Mouse (Mus musculus): Measurements from ENCODE around the gene Ntsr1. TPM values are rescaled to one million over a fixed set of nuclear protein-coding genes. Genes with fewer than 3 reads are reported as not detected.

Gene Ntsr1
- polyA plus RNA-seq, 1 experiment from 2014 or later = 0.40 TPM

DNA sequence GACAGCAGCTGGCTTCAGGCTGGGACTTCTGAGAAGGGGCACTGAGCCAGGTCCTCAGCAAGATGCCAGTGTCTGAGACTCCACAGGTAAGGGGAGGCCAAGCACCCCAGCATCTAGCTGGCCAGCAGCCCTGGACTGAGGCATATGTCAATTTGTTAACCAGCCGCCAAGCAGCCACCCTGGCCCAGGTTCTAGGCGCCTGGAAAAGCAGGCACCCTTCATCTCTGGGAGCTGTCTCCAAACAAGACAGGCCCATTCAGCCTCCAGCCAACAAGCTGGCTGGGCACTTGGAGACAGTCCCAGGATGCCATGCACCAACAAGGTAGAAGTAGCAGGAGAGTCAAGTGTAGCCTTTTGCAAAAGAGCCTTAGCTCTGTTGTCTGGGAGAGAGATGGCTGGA lies 43.9 kb downstream of the Ntsr1 start:
- 95% methylated on average over 2 of the region's 2 CpGs for WGBS
- no peak overlapping the region for H3K4me3 ChIP-seq
- ATAC-seq (ENCODE audit: low FRiP score) = no peak
- no peak overlapping the region for H3K4me2 ChIP-seq (replicated peaks)
- no peak overlapping the region for H3K9ac ChIP-seq
- no peaks in the 10 kb centered on the region for H3K36me3 ChIP-seq
- no peaks in the 10 kb centered on the region for H3K9me3 ChIP-seq (replicated peaks)
- H3K27me3 ChIP-seq = 0 out of 2 replicates have a peak, but pooled peaks cover 4% of the 10 kb centered on the region
- H3K4me1 ChIP-seq = peaks cover 13% of the 10 kb centered on the region
- H3K27ac ChIP-seq = no peak overlapping the region

DNA sequence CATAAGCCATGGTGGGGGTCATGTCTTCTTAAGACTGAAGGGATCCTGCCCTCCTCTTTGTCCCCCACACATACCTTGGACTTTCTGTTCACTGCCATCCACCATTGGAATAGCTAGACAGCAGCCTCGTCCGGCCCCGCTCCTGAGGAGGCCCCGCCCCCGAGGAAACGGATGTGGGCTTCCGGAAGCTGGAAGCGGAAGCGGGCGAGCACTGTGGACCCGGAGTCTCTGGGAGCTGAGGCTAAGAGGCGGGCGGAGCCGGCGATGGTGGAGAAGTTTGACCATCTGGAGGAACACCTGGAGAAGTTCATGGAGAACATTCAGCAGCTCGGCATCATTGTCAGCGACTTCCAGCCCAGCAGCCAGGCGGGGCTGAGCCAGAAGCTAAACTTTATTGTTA lies 45.3 kb downstream of the Ntsr1 start:
- 0 out of 2 replicates have a peak, but pooled peaks cover 4% of the 10 kb centered on the region for H3K27me3 ChIP-seq
- peaks cover 13% of the 10 kb centered on the region for H3K4me1 ChIP-seq
- no peak for ATAC-seq (ENCODE audit: low FRiP score)
- no peak overlapping the region for H3K27ac ChIP-seq
- H3K9me3 ChIP-seq (replicated peaks) = no peaks in the 10 kb centered on the region
- no peak overlapping the region for H3K4me2 ChIP-seq (replicated peaks)
- WGBS = 89% methylated on average over 18 of the region's 18 CpGs
- H3K4me3 ChIP-seq = no peak overlapping the region
- no peak overlapping the region for H3K9ac ChIP-seq
- H3K36me3 ChIP-seq = no peaks in the 10 kb centered on the region

DNA sequence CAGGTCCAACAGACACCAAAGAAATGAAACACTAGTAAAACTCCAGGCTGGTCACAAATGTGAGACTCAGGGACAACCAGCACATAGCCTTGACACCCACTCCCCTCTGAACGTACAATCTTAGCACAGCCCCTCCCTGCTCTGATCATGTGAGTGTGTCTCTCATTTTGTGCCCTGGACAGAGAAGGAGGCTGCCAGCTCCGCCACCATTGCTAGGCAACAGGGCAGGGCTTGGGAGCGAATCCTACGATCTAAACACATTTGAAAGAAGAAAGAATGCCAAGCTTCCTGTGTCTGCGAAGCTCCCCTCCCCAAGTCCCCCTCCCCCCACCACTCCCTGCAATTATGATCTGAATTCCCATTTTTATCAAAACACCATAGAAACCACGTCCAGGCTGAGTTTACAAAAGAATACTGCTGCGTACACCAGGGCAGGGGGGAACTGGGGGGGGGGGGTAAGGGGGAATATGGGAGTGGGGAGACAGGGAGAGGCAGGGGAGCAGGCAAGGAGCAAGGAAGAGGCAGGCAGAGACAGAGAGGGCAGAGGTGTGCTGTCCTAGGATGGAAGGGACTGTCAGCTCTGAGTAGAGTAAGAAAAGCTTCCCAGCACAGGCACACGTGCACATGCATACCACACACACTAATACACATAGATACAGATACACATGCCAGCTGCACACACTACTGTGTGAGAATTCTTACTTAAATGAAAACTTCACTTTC lies 47.8 kb downstream of the Ntsr1 start:
- no peaks in the 10 kb centered on the region for H3K36me3 ChIP-seq
- peak overlapping the region; percentile 47 for H3K9ac ChIP-seq
- H3K27ac ChIP-seq = peak overlapping the region; percentile 42; the same call in 1 of the 2 replicates
- peak overlapping the region; percentile 36; the same call in 1 of the 2 replicates for H3K4me2 ChIP-seq (replicated peaks)
- 0 out of 2 replicates have a peak, but pooled peaks cover 4% of the 10 kb centered on the region for H3K27me3 ChIP-seq
- H3K9me3 ChIP-seq (replicated peaks) = no peaks in the 10 kb centered on the region
- H3K4me1 ChIP-seq = peaks cover 13% of the 10 kb centered on the region
- WGBS = 16% methylated on average over 8 of the region's 8 CpGs
- no peak overlapping the region for H3K4me3 ChIP-seq
- peak; percentile 86 for ATAC-seq (ENCODE audit: low FRiP score)

DNA sequence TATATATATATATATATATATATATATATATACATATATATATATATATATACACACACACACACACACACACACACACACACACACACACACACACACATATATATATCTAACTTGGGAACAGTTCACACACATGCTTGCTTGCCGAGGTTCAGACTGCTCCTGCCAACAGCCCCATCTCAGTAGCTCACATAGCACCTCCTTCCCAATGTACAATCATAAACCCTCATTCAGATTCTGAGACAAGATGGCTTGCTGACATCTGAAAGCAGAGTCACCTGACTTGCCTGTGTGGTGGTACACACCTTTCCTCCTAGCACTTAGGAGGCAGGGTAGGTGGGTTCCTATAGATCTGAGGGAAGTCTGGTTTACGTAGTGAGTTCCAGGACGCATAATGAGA lies 52.6 kb downstream of the Ntsr1 start:
- H3K36me3 ChIP-seq = no peaks in the 10 kb centered on the region
- ATAC-seq (ENCODE audit: low FRiP score) = no peak
- no peaks in the 10 kb centered on the region for H3K9me3 ChIP-seq (replicated peaks)
- H3K4me3 ChIP-seq = no peak overlapping the region
- H3K9ac ChIP-seq = no peak overlapping the region
- H3K27me3 ChIP-seq = no peaks in the 10 kb centered on the region
- H3K4me1 ChIP-seq = peaks cover 9% of the 10 kb centered on the region
- WGBS = 82% methylated on average over 3 of the region's 3 CpGs
- H3K4me2 ChIP-seq (replicated peaks) = no peak overlapping the region
- H3K27ac ChIP-seq = no peak overlapping the region

DNA sequence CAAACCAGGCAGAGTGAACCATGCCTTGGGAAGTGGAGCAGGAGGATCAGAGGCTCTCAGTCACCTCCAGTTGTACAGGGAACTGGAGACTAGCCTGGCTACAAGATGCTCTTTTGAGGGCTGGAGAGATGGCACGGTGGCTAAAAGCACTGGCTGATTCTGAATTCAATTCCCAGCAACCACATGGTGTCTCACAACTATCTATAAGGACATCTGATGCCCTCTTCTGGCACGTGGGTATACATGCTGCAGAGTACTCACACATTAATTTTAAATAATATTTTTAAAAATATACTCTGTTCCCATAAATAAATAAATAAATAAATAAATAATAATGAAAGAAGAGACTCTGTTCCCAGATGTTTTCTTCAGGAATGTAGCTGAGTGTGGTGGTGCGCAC lies 55.4 kb downstream of the Ntsr1 start:
- Histone ChIP-seq H3K27ac (no peak overlapping the region), H3K27me3 (no peaks in the 10 kb centered on the region), H3K36me3 (no peaks in the 10 kb centered on the region), H3K9ac (no peak overlapping the region), H3K4me2 (replicated peaks) (no peak overlapping the region), H3K9me3 (replicated peaks) (no peaks in the 10 kb centered on the region), H3K4me1 (no peaks in the 10 kb centered on the region), H3K4me3 (no peak overlapping the region)
- ATAC-seq (ENCODE audit: low FRiP score) = no peak
- 44% methylated on average over 3 of the region's 3 CpGs for WGBS

DNA sequence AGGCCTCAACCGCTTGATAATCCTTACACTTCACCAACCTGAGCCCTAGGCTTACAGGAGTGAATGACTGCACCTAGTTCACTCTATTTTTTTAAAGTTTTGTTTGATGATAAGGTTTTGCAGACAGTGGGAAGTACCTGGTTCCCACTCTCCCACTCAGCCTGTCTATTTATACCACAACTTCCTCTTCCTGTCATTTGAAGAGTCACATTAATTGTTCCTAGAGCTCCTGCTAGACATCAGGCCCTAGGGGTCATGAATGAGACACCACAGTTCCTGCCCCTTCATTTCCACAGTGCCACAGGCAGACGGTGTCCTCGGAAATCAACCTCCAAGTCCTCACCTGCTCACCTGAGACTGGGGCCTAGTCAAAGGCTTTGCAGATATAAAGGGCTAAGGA lies 56.7 kb downstream of the Ntsr1 start:
- WGBS = 89% methylated on average over 3 of the region's 3 CpGs
- ATAC-seq (ENCODE audit: low FRiP score) = no peak

DNA sequence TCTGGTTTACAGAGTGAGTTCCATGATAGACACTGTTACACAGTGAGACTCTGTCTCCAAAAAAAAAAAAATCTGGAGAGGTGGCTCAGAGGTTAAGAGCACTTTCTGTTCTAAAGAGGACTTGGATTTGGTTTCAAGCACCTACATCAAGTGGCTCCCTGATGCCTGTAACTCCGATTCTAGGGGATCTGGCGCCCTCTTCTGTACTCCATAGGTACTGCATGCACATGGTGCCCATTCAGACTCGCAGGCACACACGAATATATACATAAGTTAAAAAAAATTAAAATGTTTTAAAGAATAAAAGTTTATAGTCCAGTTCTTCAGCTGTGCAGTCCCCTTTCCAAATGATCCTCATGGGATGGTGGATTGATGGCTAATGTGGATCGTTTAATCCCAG lies 60.5 kb downstream of the Ntsr1 start:
- no peak overlapping the region for H3K9ac ChIP-seq
- ATAC-seq (ENCODE audit: low FRiP score) = no peak
- WGBS = 52% methylated on average over 5 of the region's 5 CpGs
- peaks cover 6% of the 10 kb centered on the region; the same call in 1 of the 2 replicates for H3K27me3 ChIP-seq
- H3K27ac ChIP-seq = no peak overlapping the region
- H3K4me1 ChIP-seq = peaks cover 12% of the 10 kb centered on the region
- H3K36me3 ChIP-seq = no peaks in the 10 kb centered on the region
- H3K9me3 ChIP-seq (replicated peaks) = no peaks in the 10 kb centered on the region
- H3K4me2 ChIP-seq (replicated peaks) = no peak overlapping the region
- H3K4me3 ChIP-seq = no peak overlapping the region

More for the DNA sequence above, 56.7 kb downstream of the Ntsr1 start:
- no peak overlapping the region for H3K4me2 ChIP-seq (replicated peaks)
- no peak overlapping the region for H3K27ac ChIP-seq
- H3K4me1 ChIP-seq = no peaks in the 10 kb centered on the region
- H3K4me3 ChIP-seq = no peak overlapping the region
- H3K9me3 ChIP-seq (replicated peaks) = no peaks in the 10 kb centered on the region
- H3K9ac ChIP-seq = no peak overlapping the region
- H3K36me3 ChIP-seq = no peaks in the 10 kb centered on the region
- H3K27me3 ChIP-seq = no peaks in the 10 kb centered on the region

DNA sequence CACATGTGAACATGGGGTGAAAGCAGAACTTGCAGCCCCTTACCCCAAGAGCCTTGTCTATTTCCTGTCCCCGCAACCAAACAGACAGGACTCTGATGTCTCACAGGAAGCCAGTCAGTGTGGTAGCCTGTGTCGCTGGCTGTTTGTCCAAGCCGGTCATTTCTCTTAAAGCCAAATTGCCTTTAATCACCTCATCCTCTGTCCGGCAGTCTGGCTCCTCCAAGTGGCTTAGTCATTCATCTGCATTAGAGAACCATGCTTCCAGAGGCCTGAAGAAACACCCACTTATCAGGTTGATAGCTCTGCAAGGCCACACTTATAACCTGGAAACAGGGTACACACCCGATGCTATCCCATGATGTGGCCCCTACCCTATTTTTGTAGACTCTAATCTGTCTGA lies 62.4 kb downstream of the Ntsr1 start:
- WGBS = 69% methylated on average over 5 of the region's 5 CpGs
- Histone ChIP-seq H3K9me3 (replicated peaks) (no peaks in the 10 kb centered on the region), H3K36me3 (no peaks in the 10 kb centered on the region), H3K27me3 (peaks cover 6% of the 10 kb centered on the region; the same call in 1 of the 2 replicates), H3K4me2 (replicated peaks) (no peak overlapping the region), H3K9ac (no peak overlapping the region), H3K4me3 (no peak overlapping the region), H3K4me1 (peaks cover 12% of the 10 kb centered on the region), H3K27ac (no peak overlapping the region)
- ATAC-seq (ENCODE audit: low FRiP score) = no peak

DNA sequence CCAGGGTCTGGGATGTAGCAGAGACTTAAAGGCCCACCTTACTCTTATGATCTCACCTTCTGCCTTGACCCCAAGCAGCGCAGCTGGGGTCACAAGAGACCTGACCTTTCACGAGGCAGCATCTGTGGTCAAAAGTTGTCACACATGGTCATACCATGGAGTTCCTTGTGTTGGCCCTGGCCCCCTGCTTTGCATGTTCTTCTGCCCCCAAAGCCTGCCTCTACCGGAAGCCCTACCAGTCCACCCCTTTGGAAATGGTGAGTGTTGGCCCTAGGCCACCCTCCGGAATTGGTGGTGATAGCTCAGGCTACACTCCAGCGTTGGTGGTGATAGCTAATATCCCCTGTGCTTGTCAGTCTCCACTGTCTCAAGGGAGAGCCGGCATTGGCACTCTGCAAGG lies 63.5 kb downstream of the Ntsr1 start:
- Histone ChIP-seq H3K27ac (peak overlapping the region; percentile 62), H3K27me3 (peaks cover 6% of the 10 kb centered on the region; the same call in 1 of the 2 replicates), H3K9me3 (replicated peaks) (no peaks in the 10 kb centered on the region), H3K9ac (no peak overlapping the region), H3K36me3 (no peaks in the 10 kb centered on the region), H3K4me1 (peaks cover 12% of the 10 kb centered on the region), H3K4me2 (replicated peaks) (no peak overlapping the region), H3K4me3 (no peak overlapping the region)
- ATAC-seq (ENCODE audit: low FRiP score) = peak; percentile 54; the same call in 1 of the 2 replicates
- 54% methylated on average over 6 of the region's 6 CpGs for WGBS

DNA sequence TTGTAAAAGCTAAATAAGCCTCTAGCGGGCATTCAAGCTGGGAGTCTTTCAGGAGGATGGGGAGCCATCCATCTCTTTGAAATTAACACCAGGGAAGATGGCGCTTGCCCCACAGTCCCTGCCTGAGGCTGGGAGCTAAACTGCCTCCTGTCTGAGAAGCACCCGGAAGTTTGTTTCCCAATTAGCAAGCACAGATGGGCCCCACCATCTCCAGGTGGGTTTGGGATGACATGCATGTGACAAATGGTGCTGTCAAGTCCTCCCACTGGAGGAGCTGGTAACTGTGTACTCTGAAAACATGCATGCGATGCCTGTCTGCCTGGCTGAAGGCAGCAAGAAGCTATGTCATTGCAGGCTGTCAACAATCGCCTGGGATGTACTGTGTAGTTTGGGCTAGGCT lies 64.1 kb downstream of the Ntsr1 start:
- peak; percentile 60; the same call in 1 of the 2 replicates for ATAC-seq (ENCODE audit: low FRiP score)
- Histone ChIP-seq H3K4me3 (no peak overlapping the region), H3K9me3 (replicated peaks) (no peaks in the 10 kb centered on the region), H3K27me3 (peaks cover 6% of the 10 kb centered on the region; the same call in 1 of the 2 replicates), H3K27ac (peak overlapping the region; percentile 62; the same call in 1 of the 2 replicates), H3K9ac (no peak overlapping the region), H3K4me2 (replicated peaks) (no peak overlapping the region), H3K36me3 (no peaks in the 10 kb centered on the region), H3K4me1 (peaks cover 12% of the 10 kb centered on the region)
- 28% methylated on average over 5 of the region's 5 CpGs for WGBS

DNA sequence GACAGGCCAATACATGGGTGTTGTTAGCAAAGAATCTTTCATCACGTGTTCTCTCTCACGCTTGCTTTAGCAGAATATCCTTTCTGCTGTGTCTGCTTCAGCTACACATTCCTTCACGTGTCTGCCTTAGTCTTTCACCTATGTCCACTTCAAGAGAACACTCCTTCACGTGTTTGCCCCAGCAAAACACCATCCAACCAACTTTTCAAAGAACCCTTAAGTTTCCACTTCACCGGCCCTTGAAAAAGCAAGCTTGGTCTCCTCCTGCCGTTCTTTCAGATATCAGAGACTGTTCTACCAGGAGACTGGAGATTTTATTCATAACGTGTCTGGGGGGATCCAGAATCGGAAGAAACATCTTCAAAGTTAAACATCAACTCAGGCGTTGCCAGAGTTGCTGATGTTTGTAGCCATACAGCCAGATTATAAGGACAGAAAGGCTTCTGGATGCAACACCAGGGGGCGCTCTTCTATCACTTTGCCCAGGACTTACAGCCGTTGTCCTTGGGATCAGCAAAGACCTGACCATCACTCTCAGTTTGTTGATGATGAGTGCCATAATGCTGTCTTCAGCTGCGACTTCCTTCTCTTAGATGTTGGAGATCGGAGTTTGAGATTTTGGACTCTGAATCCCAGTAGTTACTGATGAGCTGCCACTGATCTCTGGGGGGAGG lies 66.6 kb downstream of the Ntsr1 start:
- Histone ChIP-seq H3K36me3 (no peaks in the 10 kb centered on the region), H3K4me2 (replicated peaks) (no peak overlapping the region), H3K4me3 (no peak overlapping the region), H3K27me3 (peaks cover 14% of the 10 kb centered on the region), H3K4me1 (peaks cover 19% of the 10 kb centered on the region), H3K9ac (no peak overlapping the region), H3K27ac (no peak overlapping the region), H3K9me3 (replicated peaks) (no peaks in the 10 kb centered on the region)
- WGBS = 37% methylated on average over 13 of the region's 13 CpGs
- no peak for ATAC-seq (ENCODE audit: low FRiP score)

DNA sequence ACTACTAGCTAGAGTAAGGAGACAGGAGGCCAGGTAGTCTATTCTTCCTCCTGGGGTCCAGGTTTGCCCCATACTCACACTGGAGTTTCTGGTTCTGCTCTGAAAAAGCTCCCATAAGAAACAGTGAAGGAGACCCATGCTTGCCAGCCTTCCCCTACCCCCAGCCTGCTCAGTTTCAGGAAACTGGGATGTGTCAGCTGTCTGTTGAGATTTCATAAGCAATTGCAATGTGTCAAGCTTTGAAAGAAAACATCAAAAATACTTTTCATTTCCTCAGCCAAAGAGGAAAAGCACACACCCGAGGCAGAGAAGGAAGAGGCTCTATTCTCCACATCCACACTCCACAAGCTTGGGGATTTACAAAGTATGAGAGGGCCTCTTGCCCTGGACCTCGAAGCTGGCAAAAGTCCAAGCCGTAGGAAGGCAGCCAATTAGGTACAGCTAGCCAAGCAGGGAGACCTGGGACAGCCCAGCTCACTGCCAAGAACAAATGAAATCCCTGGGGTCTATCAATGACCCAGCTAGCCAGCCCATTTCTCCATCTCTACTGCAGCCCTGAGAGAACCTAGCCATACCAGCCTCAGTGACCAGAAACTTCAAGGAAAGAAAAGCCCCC lies 69.4 kb downstream of the Ntsr1 start:
- Histone ChIP-seq H3K9me3 (replicated peaks) (no peaks in the 10 kb centered on the region), H3K9ac (no peak overlapping the region), H3K4me1 (peaks cover 7% of the 10 kb centered on the region; the same call in 1 of the 2 replicates), H3K27ac (no peak overlapping the region), H3K4me3 (no peak overlapping the region), H3K4me2 (replicated peaks) (no peak overlapping the region), H3K27me3 (peaks cover 8% of the 10 kb centered on the region), H3K36me3 (no peaks in the 10 kb centered on the region)
- ATAC-seq (ENCODE audit: low FRiP score) = no peak
- WGBS = 56% methylated on average over 3 of the region's 3 CpGs

Measured in hindbrain, embryonic 12.5 days (tissue).